Mouse (Mus musculus) lung, postnatal 0 days (tissue): ENCODE measurements at regions not wholly inside any gene's neighbourhood (a gene's known extent, or its start where the extent isn't known, plus 50 kb on each side); places are given as distances from the start of the nearest gene placed in this dataset.

Experiments
- ATAC-seq: fragments of 200-750 bp; cut with Nextera tagmentation; 2 replicates; pipeline ENCODE4 v1.8.0; 2017; ENCODE audit warnings: moderate library complexity
- DNase-seq: peaks from one replicate; pipeline ENCODE4 v3.0.0-alpha.2; 2016; ENCODE audit warnings: low spot score
- H3K27ac ChIP-seq: fragments of 300-500 bp; sonication (generic); 2 replicates; pipeline ENCODE4 v1.5.1; 2014; ENCODE audit warnings: antibody characterized with exemption, mild to moderate bottlenecking, low read length, mixed read lengths
- H3K27me3 ChIP-seq: fragments of 300-500 bp; sonication (generic); replicated peaks from 2 replicates; pipeline ENCODE4 v1.6.1; 2014; ENCODE audit warnings: low read length, mixed read lengths; ENCODE audit not compliant: insufficient read depth
- H3K36me3 ChIP-seq: fragments of 300-500 bp; sonication (generic); 2 replicates; pipeline ENCODE4 v1.6.1; 2014; ENCODE audit warnings: low read length, mixed read lengths; ENCODE audit not compliant: insufficient read depth
- H3K4me1 ChIP-seq: fragments of 300-500 bp; sonication (generic); 2 replicates; pipeline ENCODE4 v1.6.1; 2014; ENCODE audit warnings: antibody characterized with exemption, low read depth, low read length, mixed read lengths; ENCODE audit not compliant: insufficient read depth
- H3K4me2 ChIP-seq: fragments of 300-500 bp; sonication (generic); replicated peaks from 2 replicates; pipeline ENCODE4 v1.6.1; 2014; ENCODE audit warnings: low read depth, mild to moderate bottlenecking, low read length, moderate library complexity, mixed read lengths
- H3K4me3 ChIP-seq: fragments of 300-500 bp; sonication (generic); 2 replicates; pipeline ENCODE4 v1.5.1; 2014; ENCODE audit warnings: low read depth, low read length
- H3K9ac ChIP-seq: fragments of 300-500 bp; sonication (generic); replicated peaks from 2 replicates; pipeline ENCODE4 v1.6.1; 2014; ENCODE audit warnings: low read depth, mild to moderate bottlenecking
- H3K9me3 ChIP-seq: fragments of 300-500 bp; sonication (generic); 2 replicates; pipeline ENCODE4 v1.6.1; 2016; ENCODE audit warnings: low read length, mixed read lengths
- CTCF ChIP-seq: IDR thresholded peaks from 2 replicates; pipeline ENCODE4 v1.5.1; 2016; ENCODE audit warnings: antibody characterized with exemption, mild to moderate bottlenecking
- EP300 ChIP-seq: IDR thresholded peaks from 2 replicates; pipeline ENCODE4 v1.6.1; 2016; ENCODE audit warnings: antibody characterized with exemption, mild to moderate bottlenecking, control low read depth
- WGBS: fragments of 180-500 bp; shearing (Covaris S2); extraction: QIAGEN DNeasy Blood & Tissue Kit; methylation state at CpG from one replicate; pipeline ENCODE4 v1.1.7; 2014; 5-methylcytosine and 5-hydroxymethylcytosine counted together

- Histone ChIP-seq H3K4me2 (no peak overlapping the region), H3K4me3 (no peak overlapping the region), H3K27me3 (no peaks in the 10 kb centered on the region), H3K4me1 (no peaks in the 10 kb centered on the region), H3K9ac (no peak overlapping the region), H3K9me3 (no peaks in the 10 kb centered on the region), H3K36me3 (no peaks in the 10 kb centered on the region), H3K27ac (peak overlapping the region; percentile 64; the same call in 1 of the 2 replicates)
- peak; percentile 89 for DNase-seq
- 57% methylated on average over 10 of the region's 10 CpGs for WGBS
- peak; percentile 42 for TF ChIP-seq CTCF
- peak; percentile 28; the same call in 1 of the 2 replicates for TF ChIP-seq EP300
- peak; percentile 90 for ATAC-seq
These were observed 69.9 kb upstream of the Gm6993 start for GRCm38 (mm10) chr12:31170546-31171160.

- H3K4me2 ChIP-seq = no peak overlapping the region
- no peak overlapping the region for H3K4me3 ChIP-seq
- WGBS = 39% methylated on average over 4 of the region's 4 CpGs
- ATAC-seq (no peak), DNase-seq (peak; percentile 61)
- H3K9ac ChIP-seq = no peak overlapping the region
- no peaks in the 10 kb centered on the region for H3K9me3 ChIP-seq
- H3K36me3 ChIP-seq = no peaks in the 10 kb centered on the region
- peak; percentile 24 for TF ChIP-seq EP300
- no peak for TF ChIP-seq CTCF
- peak overlapping the region; percentile 66 for H3K27ac ChIP-seq
- no peaks in the 10 kb centered on the region for H3K4me1 ChIP-seq
- no peaks in the 10 kb centered on the region for H3K27me3 ChIP-seq
These were observed 68.6 kb upstream of the Gm6993 start for GRCm38 (mm10) chr12:31171992-31172391.

- ATAC-seq (peak; percentile 47), DNase-seq (peak; percentile 78)
- Histone ChIP-seq H3K9ac (no peak overlapping the region), H3K36me3 (no peaks in the 10 kb centered on the region), H3K9me3 (no peaks in the 10 kb centered on the region), H3K4me1 (no peaks in the 10 kb centered on the region), H3K4me2 (no peak overlapping the region), H3K27ac (peak overlapping the region; percentile 66), H3K4me3 (no peak overlapping the region), H3K27me3 (no peaks in the 10 kb centered on the region)
- 62% methylated on average over 4 of the region's 4 CpGs for WGBS
- TF ChIP-seq CTCF (no peak), EP300 (peak; percentile 84)
These were observed 67.9 kb upstream of the Gm6993 start for GRCm38 (mm10) chr12:31172451-31173318.

- Histone ChIP-seq H3K36me3 (no peaks in the 10 kb centered on the region), H3K27ac (peak overlapping the region; percentile 62), H3K27me3 (no peaks in the 10 kb centered on the region), H3K4me1 (no peaks in the 10 kb centered on the region), H3K4me3 (no peak overlapping the region), H3K4me2 (no peak overlapping the region), H3K9ac (no peak overlapping the region), H3K9me3 (no peaks in the 10 kb centered on the region)
- TF ChIP-seq CTCF = no peak
- TF ChIP-seq EP300 = no peak
- WGBS = 91% methylated on average over 5 of the region's 5 CpGs
- no peak for DNase-seq
- no peak for ATAC-seq
These were observed 67.1 kb upstream of the Gm6993 start for GRCm38 (mm10) chr12:31173512-31173911.

- WGBS = 65% methylated on average over 6 of the region's 6 CpGs
- Histone ChIP-seq H3K36me3 (no peaks in the 10 kb centered on the region), H3K4me2 (no peak overlapping the region), H3K27me3 (no peaks in the 10 kb centered on the region), H3K9me3 (no peaks in the 10 kb centered on the region), H3K4me1 (peaks cover 12% of the 10 kb centered on the region), H3K9ac (no peak overlapping the region), H3K27ac (no peak overlapping the region), H3K4me3 (no peak overlapping the region)
- DNase-seq (no peak), ATAC-seq (no peak)
- TF ChIP-seq EP300 (no peak), CTCF (no peak)
These were observed 61.0 kb upstream of the Gm6993 start for GRCm38 (mm10) chr12:31179536-31179935.

- peak; percentile 90 for DNase-seq
- Histone ChIP-seq H3K4me3 (no peak overlapping the region), H3K4me2 (no peak overlapping the region), H3K27me3 (no peaks in the 10 kb centered on the region), H3K4me1 (peaks cover 31% of the 10 kb centered on the region), H3K9ac (no peak overlapping the region), H3K27ac (peak overlapping the region; percentile 78; the same call in 1 of the 2 replicates), H3K36me3 (no peaks in the 10 kb centered on the region), H3K9me3 (no peaks in the 10 kb centered on the region)
- WGBS = 26% methylated on average over 4 of the region's 4 CpGs
- TF ChIP-seq CTCF (no peak), EP300 (peak; percentile 61; the same call in 1 of the 2 replicates)
- ATAC-seq = peak; percentile 86
These were observed 56.9 kb upstream of the Gm6993 start for GRCm38 (mm10) chr12:31183632-31184031.
